Mouse (Mus musculus) neural tube, embryonic 12.5 days (tissue): ENCODE results near the gene Bcas3. TPM values are rescaled to one million over a fixed set of nuclear protein-coding genes. Genes with fewer than 3 reads are reported as not detected.
A peak's percentile ranks its signal among the peaks of the same experiment; 100 is the strongest.

Source experiments
- ATAC-seq: fragments of 200-750 bp; cut with Nextera tagmentation; 2 replicates; pipeline ENCODE4 v1.8.0; 2017; ENCODE audit warnings: low read depth, mild to moderate bottlenecking, moderate TSS enrichment, moderate library complexity; ENCODE audit not compliant: low FRiP score
- H3K27ac ChIP-seq: fragments of 300-500 bp; sonication (generic); 2 replicates; pipeline ENCODE4 v1.5.1; 2016
- H3K27me3 ChIP-seq: fragments of 300-500 bp; sonication (generic); replicated peaks from 2 replicates; pipeline ENCODE4 v1.6.1; 2016; ENCODE audit warnings: mild to moderate bottlenecking
- H3K36me3 ChIP-seq: fragments of 300-500 bp; sonication (generic); 2 replicates; pipeline ENCODE4 v1.6.1; 2016; ENCODE audit warnings: mild to moderate bottlenecking
- H3K4me1 ChIP-seq: fragments of 300-500 bp; sonication (generic); 2 replicates; pipeline ENCODE4 v1.6.1; 2016
- H3K4me2 ChIP-seq: fragments of 300-500 bp; sonication (generic); replicated peaks from 2 replicates; pipeline ENCODE4 v1.6.1; 2016; ENCODE audit warnings: mild to moderate bottlenecking
- H3K4me3 ChIP-seq: fragments of 300-500 bp; sonication (generic); 2 replicates; pipeline ENCODE4 v1.5.1; 2016
- H3K9ac ChIP-seq: fragments of 300-500 bp; sonication (generic); 2 replicates; pipeline ENCODE4 v1.6.1; 2016; ENCODE audit warnings: mild to moderate bottlenecking
- H3K9me3 ChIP-seq: fragments of 300-500 bp; sonication (generic); 2 replicates; pipeline ENCODE4 v1.6.1; 2016; ENCODE audit warnings: mild to moderate bottlenecking
- WGBS: fragments of 180-500 bp; shearing (Covaris S2); methylation state at CpG from one replicate; pipeline ENCODE4 v1.1.7; 2016; 5-methylcytosine and 5-hydroxymethylcytosine counted together
- polyA plus RNA-seq: library from polyadenylated mRNA; unstranded; fragments of >200 nt; fragmentation: Nextera tagmentation; extraction: Ambion mirVana; gene quantifications from 2 replicates; pipeline ENCODE4 v1.2.1, GENCODE M21; 2016

Gene Bcas3
- polyA plus RNA-seq, 1 experiment from 2014 or later, result 38.2 TPM

DNA sequence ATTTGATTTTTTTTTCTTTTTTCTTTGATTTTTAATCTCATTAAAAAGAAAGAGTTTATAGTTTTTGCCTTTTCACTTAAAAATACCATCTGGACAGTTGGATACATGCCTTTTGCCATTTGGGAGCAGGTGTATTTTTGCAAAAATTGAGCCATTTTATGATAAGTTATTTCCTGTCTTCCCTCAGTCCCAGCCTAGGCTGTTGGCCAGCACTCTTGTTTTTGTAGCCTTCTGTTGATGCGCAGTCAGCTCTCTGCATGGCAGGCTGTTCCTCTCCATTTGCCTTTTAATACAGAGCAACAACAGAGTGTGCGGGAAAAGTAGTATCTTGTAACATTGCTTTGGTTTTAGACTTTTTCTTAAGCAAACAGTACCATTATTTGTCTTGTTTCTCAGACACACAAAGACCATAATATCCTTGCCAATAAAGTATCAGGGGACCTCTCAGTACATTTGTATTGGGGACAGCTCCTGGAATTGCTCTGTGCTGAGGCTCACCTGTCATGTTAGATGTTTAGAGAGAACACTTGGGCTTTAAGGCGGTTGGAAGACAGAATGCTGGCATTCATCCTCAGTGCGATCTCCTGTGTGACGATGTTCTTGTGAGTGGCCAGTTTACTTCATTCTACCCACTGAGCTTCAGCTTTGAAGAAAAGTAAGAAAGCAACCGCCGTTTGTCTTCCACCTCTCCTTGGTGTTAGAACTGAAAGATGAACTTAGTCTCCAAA, 23.6 kb upstream of the Bcas3 start:
- H3K27me3 ChIP-seq, result no peaks in the 10 kb centered on the region
- 92% methylated on average over 7 of the region's 7 CpGs for WGBS
- no peak overlapping the region for H3K27ac ChIP-seq
- H3K9ac ChIP-seq, result no peak overlapping the region
- no peak for ATAC-seq
- no peak overlapping the region for H3K4me2 ChIP-seq
- H3K4me1 ChIP-seq, result no peaks in the 10 kb centered on the region
- H3K36me3 ChIP-seq, result peaks cover 22% of the 10 kb centered on the region
- H3K4me3 ChIP-seq, result no peak overlapping the region
- no peaks in the 10 kb centered on the region for H3K9me3 ChIP-seq

DNA sequence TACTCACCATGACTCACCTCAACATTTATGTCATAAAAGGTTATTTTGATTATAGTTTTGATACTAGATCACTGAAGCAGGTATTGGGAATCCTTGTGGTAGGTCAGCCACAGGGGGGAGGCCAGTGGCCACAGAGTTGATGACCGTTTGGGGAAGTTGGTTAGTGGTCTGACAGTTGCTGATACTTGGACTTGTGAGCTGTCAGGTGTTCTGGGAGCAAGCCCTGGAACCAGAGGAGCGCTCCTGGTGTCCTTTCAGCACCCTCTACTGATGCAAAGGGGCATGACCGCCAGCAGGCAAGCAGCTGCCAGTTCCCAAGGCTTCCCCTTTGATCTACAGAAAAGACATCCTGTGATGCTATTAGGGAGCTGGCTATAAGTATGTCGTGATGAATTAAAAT, 18.2 kb upstream of the Bcas3 start:
- Histone ChIP-seq H3K36me3 (peaks cover 53% of the 10 kb centered on the region), H3K4me1 (no peaks in the 10 kb centered on the region)
- WGBS, result 58% methylated on average over 4 of the region's 4 CpGs

DNA sequence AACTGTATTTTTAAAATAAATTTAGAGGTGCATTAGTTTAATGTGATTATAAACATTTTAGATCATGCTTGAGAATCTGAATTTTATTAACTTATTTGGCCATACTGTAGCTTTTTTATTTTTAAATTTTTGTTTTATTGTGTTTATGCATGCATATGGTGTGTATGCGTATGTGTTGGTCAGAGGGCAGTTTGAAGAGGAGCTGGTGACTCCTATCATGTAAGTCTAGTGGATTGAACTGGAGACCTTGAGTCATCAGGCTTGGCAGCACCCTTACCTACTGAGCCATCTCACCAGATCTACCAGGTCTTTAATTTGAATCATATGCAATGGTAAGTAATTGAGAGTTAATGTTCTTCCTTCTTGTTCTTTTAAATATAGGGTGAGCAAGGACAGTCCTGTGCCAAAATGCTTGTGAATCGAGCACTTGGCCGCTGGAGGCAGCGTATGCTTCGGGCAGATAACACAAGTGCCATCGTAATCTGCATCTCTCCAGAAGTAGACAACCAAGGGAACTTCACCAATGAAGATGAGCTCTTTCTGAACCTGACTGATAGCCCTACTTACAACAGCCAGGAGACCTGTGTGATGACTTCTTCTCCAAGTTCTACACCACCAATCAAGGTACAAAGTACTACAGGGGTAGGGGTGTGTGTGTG, 13.7 kb upstream of the Bcas3 start:
- no peaks in the 10 kb centered on the region for H3K9me3 ChIP-seq
- no peak for ATAC-seq
- H3K4me2 ChIP-seq, result no peak overlapping the region
- peaks cover 59% of the 10 kb centered on the region for H3K36me3 ChIP-seq
- no peak overlapping the region for H3K9ac ChIP-seq
- WGBS, result 97% methylated on average over 6 of the region's 6 CpGs
- H3K27ac ChIP-seq, result no peak overlapping the region
- no peaks in the 10 kb centered on the region for H3K4me1 ChIP-seq
- H3K27me3 ChIP-seq, result no peaks in the 10 kb centered on the region
- no peak overlapping the region for H3K4me3 ChIP-seq

More for the DNA sequence above, 18.2 kb upstream of the Bcas3 start:
- no peak overlapping the region for H3K9ac ChIP-seq
- H3K9me3 ChIP-seq, result no peaks in the 10 kb centered on the region
- no peak overlapping the region for H3K27ac ChIP-seq
- H3K4me2 ChIP-seq, result no peak overlapping the region
- H3K4me3 ChIP-seq, result no peak overlapping the region
- no peaks in the 10 kb centered on the region for H3K27me3 ChIP-seq
- ATAC-seq, result no peak

DNA sequence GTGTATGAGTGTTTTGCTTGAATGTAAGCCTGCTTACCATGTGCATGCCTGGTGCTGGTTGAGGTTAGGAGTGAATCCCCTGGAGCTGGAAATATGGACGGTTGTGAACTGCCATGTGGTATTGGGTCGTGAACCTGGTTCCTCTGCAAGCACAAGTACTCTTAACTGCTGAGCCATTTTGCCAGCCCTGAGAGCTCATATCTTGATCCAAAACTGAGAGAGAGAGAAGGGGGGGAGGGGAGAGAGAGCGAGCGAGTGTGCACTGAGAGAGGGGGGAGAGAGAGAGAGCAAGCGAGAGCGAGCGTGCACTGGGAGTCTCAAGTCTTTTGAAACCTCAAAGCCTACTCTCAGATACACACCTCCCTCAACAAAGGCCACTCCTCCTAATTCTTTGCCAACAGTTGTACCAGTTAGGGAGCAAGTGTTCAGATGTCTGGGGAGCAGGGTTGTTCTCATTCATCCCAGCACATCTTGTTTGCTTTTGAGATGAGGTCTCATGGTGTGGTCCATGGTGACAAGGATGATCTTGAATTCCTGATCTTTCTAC, 12.8 kb upstream of the Bcas3 start:
- Histone ChIP-seq H3K36me3 (peaks cover 54% of the 10 kb centered on the region), H3K9ac (no peak overlapping the region), H3K4me3 (no peak overlapping the region), H3K27ac (no peak overlapping the region), H3K27me3 (no peaks in the 10 kb centered on the region), H3K9me3 (no peaks in the 10 kb centered on the region), H3K4me1 (no peaks in the 10 kb centered on the region), H3K4me2 (no peak overlapping the region)
- ATAC-seq, result no peak
- WGBS, result 91% methylated on average over 7 of the region's 7 CpGs

DNA sequence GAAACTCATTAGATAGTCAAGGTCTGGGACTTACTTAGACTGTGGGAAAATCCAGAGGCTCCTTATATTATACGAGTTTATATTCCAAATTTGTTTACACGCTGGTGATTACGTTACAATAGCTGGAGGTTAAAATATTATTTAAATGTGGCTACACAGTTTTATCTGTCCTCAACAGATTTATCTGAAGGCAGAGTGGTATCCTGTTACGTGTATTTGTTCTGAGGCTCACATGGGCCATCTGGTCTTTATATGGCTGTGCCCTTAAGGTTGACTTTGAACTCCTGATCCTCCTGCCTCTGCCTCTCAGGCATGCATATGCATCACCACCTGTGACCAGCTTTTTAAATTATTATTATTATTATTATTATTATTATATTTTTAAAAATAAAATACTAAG, 852 bp downstream of the Bcas3 start:
- Histone ChIP-seq H3K27me3 (no peaks in the 10 kb centered on the region), H3K4me2 (peak overlapping the region; percentile 74), H3K27ac (no peak overlapping the region), H3K9ac (peak overlapping the region; percentile 64; the same call in 1 of the 2 replicates), H3K36me3 (no peaks in the 10 kb centered on the region), H3K9me3 (no peaks in the 10 kb centered on the region), H3K4me3 (peak overlapping the region; percentile 55), H3K4me1 (peaks cover 10% of the 10 kb centered on the region; the same call in 1 of the 2 replicates)
- no peak for ATAC-seq
- WGBS, result 82% methylated on average over 4 of the region's 4 CpGs

DNA sequence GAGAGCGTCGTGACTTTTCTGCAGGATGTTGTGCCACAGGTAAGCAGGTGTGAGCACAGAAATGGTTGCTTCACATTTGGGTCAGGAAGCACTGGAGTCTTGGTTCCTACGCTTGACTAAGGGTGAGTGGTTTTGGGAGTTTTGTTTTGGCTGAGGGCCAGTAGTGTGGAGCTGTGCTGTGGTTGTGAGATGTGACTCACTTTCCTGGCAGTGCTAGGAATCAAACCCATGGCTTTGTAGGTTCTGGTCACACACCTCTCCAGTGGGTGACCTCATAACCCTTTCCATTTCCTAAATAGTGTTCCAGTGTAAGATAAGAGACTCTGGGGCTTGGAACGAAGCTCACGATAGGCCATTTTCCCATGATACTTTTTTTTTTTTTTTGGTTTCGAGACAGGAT, 6.7 kb downstream of the Bcas3 start:
- 94% methylated on average over 6 of the region's 6 CpGs for WGBS
- H3K36me3 ChIP-seq, result peaks cover 30% of the 10 kb centered on the region

DNA sequence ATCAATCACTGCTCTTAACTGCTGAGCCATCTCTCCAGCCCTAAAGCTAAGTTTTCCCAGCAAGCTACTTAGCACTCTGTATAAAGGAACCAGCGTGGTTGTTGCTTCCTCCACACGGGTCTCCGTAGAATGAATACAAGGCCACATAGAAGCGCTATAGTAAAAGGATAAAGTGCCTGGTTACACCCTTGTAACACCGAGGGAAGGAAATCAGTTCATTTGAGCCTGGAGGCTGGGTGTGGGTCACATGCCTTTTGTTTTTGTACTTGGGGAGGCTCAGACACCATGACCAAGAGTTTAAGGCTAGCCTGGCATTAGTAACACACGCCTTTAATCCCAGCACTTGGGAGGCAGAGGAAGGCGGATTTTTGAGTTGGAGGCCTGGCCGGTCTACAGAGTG, 8.7 kb downstream of the Bcas3 start:
- 86% methylated on average over 8 of the region's 8 CpGs for WGBS
- Histone ChIP-seq H3K9me3 (no peaks in the 10 kb centered on the region), H3K4me2 (no peak overlapping the region), H3K4me1 (no peaks in the 10 kb centered on the region), H3K36me3 (peaks cover 45% of the 10 kb centered on the region), H3K27ac (no peak overlapping the region), H3K9ac (no peak overlapping the region), H3K27me3 (no peaks in the 10 kb centered on the region), H3K4me3 (no peak overlapping the region)
- ATAC-seq, result no peak

More for the DNA sequence above, 6.7 kb downstream of the Bcas3 start:
- Histone ChIP-seq H3K27me3 (no peaks in the 10 kb centered on the region), H3K4me2 (no peak overlapping the region), H3K4me3 (no peak overlapping the region), H3K9ac (no peak overlapping the region), H3K27ac (no peak overlapping the region), H3K9me3 (no peaks in the 10 kb centered on the region), H3K4me1 (no peaks in the 10 kb centered on the region)
- no peak for ATAC-seq

DNA sequence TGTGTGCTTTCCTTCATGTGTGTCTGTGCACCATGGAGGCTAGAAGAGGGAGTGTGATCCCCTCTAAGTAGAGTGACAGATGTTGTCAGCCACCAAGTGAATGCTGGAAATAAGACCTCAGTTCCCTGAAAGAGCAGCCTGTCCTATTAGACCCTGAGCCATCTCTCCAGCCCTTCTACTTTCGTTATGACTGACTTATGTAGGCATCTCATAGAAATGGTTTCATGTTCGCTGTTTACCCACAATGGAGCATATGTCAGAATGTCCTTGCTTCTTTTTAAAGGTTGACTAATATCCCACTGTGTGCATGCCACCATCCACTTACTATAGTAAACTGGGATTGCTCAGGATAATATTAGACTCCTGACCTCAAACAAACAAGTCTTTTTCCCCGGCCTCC, 13.2 kb downstream of the Bcas3 start:
- Histone ChIP-seq H3K4me2 (no peak overlapping the region), H3K36me3 (peaks cover 47% of the 10 kb centered on the region), H3K9me3 (no peaks in the 10 kb centered on the region), H3K27me3 (no peaks in the 10 kb centered on the region), H3K4me3 (no peak overlapping the region), H3K4me1 (no peaks in the 10 kb centered on the region), H3K9ac (no peak overlapping the region), H3K27ac (no peak overlapping the region)
- WGBS, result 93% methylated on average over 3 of the region's 3 CpGs
- ATAC-seq, result no peak

DNA sequence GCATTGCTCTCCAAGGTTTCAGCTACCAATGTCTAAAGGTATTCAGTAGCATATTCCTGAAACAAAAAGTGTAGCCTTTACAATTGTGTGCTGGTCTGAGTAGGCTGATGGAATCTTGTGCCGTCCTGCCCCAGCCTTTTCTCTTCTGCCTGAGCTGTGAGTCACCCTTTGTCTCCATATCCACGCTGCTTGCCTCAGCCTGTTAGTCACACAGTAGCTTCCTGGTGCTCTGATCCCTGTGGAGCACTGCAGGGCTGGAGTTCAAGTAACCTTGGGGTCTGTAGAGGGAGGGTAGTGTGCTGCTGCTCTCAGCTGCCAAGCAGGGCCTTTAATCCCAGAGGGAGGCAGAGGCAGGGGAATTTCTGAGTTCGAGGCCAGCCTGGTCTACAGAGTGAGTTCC, 14.9 kb downstream of the Bcas3 start:
- H3K4me1 ChIP-seq, result no peaks in the 10 kb centered on the region
- H3K4me3 ChIP-seq, result no peak overlapping the region
- H3K9ac ChIP-seq, result no peak overlapping the region
- no peak for ATAC-seq
- no peaks in the 10 kb centered on the region for H3K9me3 ChIP-seq
- H3K27me3 ChIP-seq, result no peaks in the 10 kb centered on the region
- no peak overlapping the region for H3K4me2 ChIP-seq
- WGBS, result 61% methylated on average over 3 of the region's 3 CpGs
- H3K27ac ChIP-seq, result no peak overlapping the region
- H3K36me3 ChIP-seq, result peaks cover 44% of the 10 kb centered on the region

DNA sequence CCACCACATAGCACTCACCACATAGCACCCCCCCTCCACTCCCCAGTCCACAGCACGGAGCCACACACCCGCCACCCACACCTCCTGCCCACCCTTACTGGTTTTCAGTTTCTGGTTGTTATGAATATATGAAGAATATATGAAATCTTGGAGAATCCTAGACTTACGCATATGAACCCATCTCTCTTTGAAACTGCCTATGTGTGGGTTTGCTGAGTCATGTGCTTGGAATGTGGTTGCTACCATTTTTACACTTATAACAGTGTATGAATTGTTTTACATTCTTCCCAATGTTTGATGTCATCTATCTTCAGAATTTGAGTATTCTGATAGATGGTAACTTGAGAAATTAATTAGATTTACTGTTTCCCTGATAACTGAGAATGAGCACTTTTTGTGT, 26.1 kb downstream of the Bcas3 start:
- WGBS, result 92% methylated on average over 3 of the region's 3 CpGs
- H3K27me3 ChIP-seq, result no peaks in the 10 kb centered on the region
- no peak overlapping the region for H3K4me3 ChIP-seq
- no peak for ATAC-seq
- H3K9ac ChIP-seq, result no peak overlapping the region
- no peaks in the 10 kb centered on the region for H3K9me3 ChIP-seq
- H3K4me2 ChIP-seq, result no peak overlapping the region
- H3K27ac ChIP-seq, result no peak overlapping the region
- H3K36me3 ChIP-seq, result no peaks in the 10 kb centered on the region
- no peaks in the 10 kb centered on the region for H3K4me1 ChIP-seq

DNA sequence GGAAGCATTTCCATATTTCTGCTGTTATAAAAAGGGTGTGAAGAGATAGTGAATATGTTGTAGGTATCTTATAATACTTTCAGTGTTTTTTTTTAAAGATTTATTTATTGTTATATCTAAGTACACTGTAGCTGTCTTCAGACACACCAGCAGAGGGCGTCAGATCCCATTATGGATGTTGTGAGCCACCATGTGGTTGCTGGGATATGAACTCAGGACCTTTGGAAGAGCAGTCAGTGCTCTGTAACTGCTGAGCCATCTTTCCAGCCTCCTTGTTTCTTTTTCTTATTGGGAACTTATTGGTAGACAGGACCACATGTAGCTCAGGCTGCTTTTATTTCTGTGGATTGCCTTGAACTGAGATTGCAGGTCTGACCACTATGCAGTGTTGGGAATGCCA, 27.1 kb downstream of the Bcas3 start:
- no peaks in the 10 kb centered on the region for H3K9me3 ChIP-seq
- H3K4me3 ChIP-seq, result no peak overlapping the region
- no peak for ATAC-seq
- 19% methylated on average over 1 of the region's 1 CpGs for WGBS
- H3K27me3 ChIP-seq, result no peaks in the 10 kb centered on the region
- H3K4me1 ChIP-seq, result no peaks in the 10 kb centered on the region
- H3K36me3 ChIP-seq, result no peaks in the 10 kb centered on the region
- H3K9ac ChIP-seq, result no peak overlapping the region
- H3K27ac ChIP-seq, result no peak overlapping the region
- H3K4me2 ChIP-seq, result no peak overlapping the region

DNA sequence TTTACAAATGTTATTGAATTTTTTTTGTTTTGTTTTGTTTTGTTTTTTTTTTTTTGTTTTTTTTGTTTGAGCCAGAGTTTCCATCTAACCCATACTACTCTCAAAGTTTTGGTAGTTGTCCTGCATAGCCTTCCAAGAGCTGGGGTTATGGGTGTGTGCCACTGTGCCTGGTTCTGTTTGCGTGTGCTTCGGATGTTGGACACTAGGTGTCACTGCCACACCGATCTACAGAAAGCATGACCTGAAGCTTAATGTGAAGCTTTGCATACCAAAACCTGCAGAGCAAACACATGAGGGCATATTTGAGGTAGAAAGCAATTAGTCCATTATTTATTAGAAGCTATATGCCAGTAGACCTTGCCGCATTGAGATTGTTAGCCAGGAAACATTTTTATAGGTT, 29.1 kb downstream of the Bcas3 start:
- Histone ChIP-seq H3K4me2 (no peak overlapping the region), H3K27ac (no peak overlapping the region), H3K36me3 (no peaks in the 10 kb centered on the region), H3K9ac (no peak overlapping the region), H3K4me1 (no peaks in the 10 kb centered on the region), H3K9me3 (no peaks in the 10 kb centered on the region), H3K4me3 (no peak overlapping the region), H3K27me3 (no peaks in the 10 kb centered on the region)
- no peak for ATAC-seq
- 27% methylated on average over 4 of the region's 4 CpGs for WGBS
